Mouse (Mus musculus): ENCODE measurements around the gene Swi5. TPM values are rescaled to one million over a fixed set of nuclear protein-coding genes. Genes with fewer than 3 reads are reported as not detected.

Swi5 gene
- polyA plus RNA-seq, 1 experiment from 2014 or later = 140 TPM

- H3K4me2 ChIP-seq (ENCODE audit: low read depth, low read length) = no peak overlapping the region
- H3K27ac ChIP-seq (ENCODE audit: low read depth, low read length) = no peak overlapping the region
- H3K27me3 ChIP-seq (ENCODE audit: control insufficient read depth, insufficient read depth, low read length) = no peaks in the 10 kb centered on the region
- no peak overlapping the region for H3K9ac ChIP-seq (replicated peaks; ENCODE audit: low read depth, low read length)
- no peak overlapping the region; the same call in 1 of the 2 replicates for H3K4me3 ChIP-seq (ENCODE audit: low read depth, low read length)
- H3K36me3 ChIP-seq (ENCODE audit: control insufficient read depth, insufficient read depth, low read length) = peaks cover 10% of the 10 kb centered on the region; the same call in 1 of the 2 replicates
- peaks cover 19% of the 10 kb centered on the region for H3K4me1 ChIP-seq (ENCODE audit: control insufficient read depth, insufficient read depth, low read length)
- ATAC-seq (ENCODE audit: low read depth) = no peak
- H3K9me3 ChIP-seq (ENCODE audit: control insufficient read depth, low read length) = no peaks in the 10 kb centered on the region
Observed at GRCm38 (mm10) chr2:32289578-32289977, 1.7 kb upstream of the Swi5 start.

- no peaks in the 10 kb centered on the region for H3K27me3 ChIP-seq (ENCODE audit: control insufficient read depth, insufficient read depth, low read length)
- H3K4me2 ChIP-seq (ENCODE audit: low read depth, low read length) = peak overlapping the region; percentile 83
- H3K4me1 ChIP-seq (ENCODE audit: control insufficient read depth, insufficient read depth, low read length) = peaks cover 19% of the 10 kb centered on the region
- H3K4me3 ChIP-seq (ENCODE audit: low read depth, low read length) = peak overlapping the region; percentile 78
- ATAC-seq (ENCODE audit: low read depth) = peak; percentile 66
- H3K9ac ChIP-seq (replicated peaks; ENCODE audit: low read depth, low read length) = peak overlapping the region; percentile 67
- no peaks in the 10 kb centered on the region for H3K9me3 ChIP-seq (ENCODE audit: control insufficient read depth, low read length)
- H3K27ac ChIP-seq (ENCODE audit: low read depth, low read length) = peak overlapping the region; percentile 50; the same call in 1 of the 2 replicates
- H3K36me3 ChIP-seq (ENCODE audit: control insufficient read depth, insufficient read depth, low read length) = peaks cover 17% of the 10 kb centered on the region
- 4% methylated on average over 27 of the region's 29 CpGs for WGBS
Observed at GRCm38 (mm10) chr2:32288371-32288931, 576 bp upstream of the Swi5 start.

GRCm38 (mm10) chr2:32287334-32287840 lies 488 bp downstream of the Swi5 start, which contains the start of gene Golga2:
Golga2 (plus strand) TSS chr2:32287384.
- under 1% methylated on average over 23 of the region's 23 CpGs for WGBS
- Histone ChIP-seq H3K4me2 (ENCODE audit: low read depth, low read length) (peak within 1 kb of the TSS; percentile 92), H3K4me1 (ENCODE audit: control insufficient read depth, insufficient read depth, low read length) (peaks cover 19% of the 10 kb centered on the region), H3K9me3 (ENCODE audit: control insufficient read depth, low read length) (no peaks in the 10 kb centered on the region), H3K27me3 (ENCODE audit: control insufficient read depth, insufficient read depth, low read length) (no peaks in the 10 kb centered on the region), H3K9ac (replicated peaks; ENCODE audit: low read depth, low read length) (peak within 1 kb of the TSS; percentile 91), H3K36me3 (ENCODE audit: control insufficient read depth, insufficient read depth, low read length) (peaks cover 17% of the 10 kb centered on the region), H3K4me3 (ENCODE audit: low read depth, low read length) (peak within 1 kb of the TSS; percentile 78), H3K27ac (ENCODE audit: low read depth, low read length) (peak within 1 kb of the TSS; percentile 70)
- ATAC-seq (ENCODE audit: low read depth) = peak; percentile 6; the same call in 1 of the 2 replicates

GRCm38 (mm10) chr2:32283986-32284385 lies 3.9 kb downstream of the Swi5 start:
- peaks cover 34% of the 10 kb centered on the region for H3K36me3 ChIP-seq (ENCODE audit: control insufficient read depth, insufficient read depth, low read length)
- H3K9me3 ChIP-seq (ENCODE audit: control insufficient read depth, low read length) = no peaks in the 10 kb centered on the region
- peaks cover 14% of the 10 kb centered on the region; the same call in 1 of the 2 replicates for H3K4me1 ChIP-seq (ENCODE audit: control insufficient read depth, insufficient read depth, low read length)
- 97% methylated on average over 3 of the region's 3 CpGs for WGBS
- no peak for ATAC-seq (ENCODE audit: low read depth)
- no peak overlapping the region for H3K9ac ChIP-seq (replicated peaks; ENCODE audit: low read depth, low read length)
- no peaks in the 10 kb centered on the region for H3K27me3 ChIP-seq (ENCODE audit: control insufficient read depth, insufficient read depth, low read length)
- no peak overlapping the region for H3K4me3 ChIP-seq (ENCODE audit: low read depth, low read length)
- H3K4me2 ChIP-seq (ENCODE audit: low read depth, low read length) = no peak overlapping the region
- H3K27ac ChIP-seq (ENCODE audit: low read depth, low read length) = no peak overlapping the region

- peaks cover 11% of the 10 kb centered on the region; the same call in 1 of the 2 replicates for H3K4me1 ChIP-seq (ENCODE audit: control insufficient read depth, insufficient read depth, low read length)
- 95% methylated on average over 1 of the region's 1 CpGs for WGBS
- H3K9ac ChIP-seq (replicated peaks; ENCODE audit: low read depth, low read length) = no peak overlapping the region
- no peaks in the 10 kb centered on the region for H3K27me3 ChIP-seq (ENCODE audit: control insufficient read depth, insufficient read depth, low read length)
- ATAC-seq (ENCODE audit: low read depth) = no peak
- H3K27ac ChIP-seq (ENCODE audit: low read depth, low read length) = no peak overlapping the region
- no peak overlapping the region for H3K4me3 ChIP-seq (ENCODE audit: low read depth, low read length)
- H3K4me2 ChIP-seq (ENCODE audit: low read depth, low read length) = no peak overlapping the region
- peaks cover 44% of the 10 kb centered on the region for H3K36me3 ChIP-seq (ENCODE audit: control insufficient read depth, insufficient read depth, low read length)
- H3K9me3 ChIP-seq (ENCODE audit: control insufficient read depth, low read length) = no peaks in the 10 kb centered on the region
Observed at GRCm38 (mm10) chr2:32282727-32283126, 5.1 kb downstream of the Swi5 start.

GRCm38 (mm10) chr2:32282289-32282688 lies 5.6 kb downstream of the Swi5 start:
- no peaks in the 10 kb centered on the region for H3K9me3 ChIP-seq (ENCODE audit: control insufficient read depth, low read length)
- no peak overlapping the region for H3K27ac ChIP-seq (ENCODE audit: low read depth, low read length)
- H3K9ac ChIP-seq (replicated peaks; ENCODE audit: low read depth, low read length) = no peak overlapping the region
- WGBS = 98% methylated on average over 2 of the region's 2 CpGs
- H3K27me3 ChIP-seq (ENCODE audit: control insufficient read depth, insufficient read depth, low read length) = no peaks in the 10 kb centered on the region
- peaks cover 10% of the 10 kb centered on the region; the same call in 1 of the 2 replicates for H3K4me1 ChIP-seq (ENCODE audit: control insufficient read depth, insufficient read depth, low read length)
- no peak overlapping the region for H3K4me3 ChIP-seq (ENCODE audit: low read depth, low read length)
- no peak overlapping the region for H3K4me2 ChIP-seq (ENCODE audit: low read depth, low read length)
- no peak for ATAC-seq (ENCODE audit: low read depth)
- peaks cover 44% of the 10 kb centered on the region for H3K36me3 ChIP-seq (ENCODE audit: control insufficient read depth, insufficient read depth, low read length)

- Histone ChIP-seq H3K36me3 (ENCODE audit: control insufficient read depth, insufficient read depth, low read length) (peaks cover 22% of the 10 kb centered on the region), H3K4me3 (ENCODE audit: low read depth, low read length) (no peak overlapping the region), H3K4me2 (ENCODE audit: low read depth, low read length) (no peak overlapping the region), H3K9ac (replicated peaks; ENCODE audit: low read depth, low read length) (no peak overlapping the region), H3K4me1 (ENCODE audit: control insufficient read depth, insufficient read depth, low read length) (no peaks in the 10 kb centered on the region), H3K27ac (ENCODE audit: low read depth, low read length) (no peak overlapping the region), H3K9me3 (ENCODE audit: control insufficient read depth, low read length) (no peaks in the 10 kb centered on the region), H3K27me3 (ENCODE audit: control insufficient read depth, insufficient read depth, low read length) (no peaks in the 10 kb centered on the region)
- ATAC-seq (ENCODE audit: low read depth) = no peak
- WGBS = 77% methylated on average over 3 of the region's 3 CpGs
Observed at GRCm38 (mm10) chr2:32275823-32276222, 12.1 kb downstream of the Swi5 start.

GRCm38 (mm10) chr2:32260635-32261034 lies 27.2 kb downstream of the Swi5 start:
- Histone ChIP-seq H3K4me2 (ENCODE audit: low read depth, low read length) (no peak overlapping the region), H3K27ac (ENCODE audit: low read depth, low read length) (no peak overlapping the region), H3K4me3 (ENCODE audit: low read depth, low read length) (no peak overlapping the region; the same call in 1 of the 2 replicates), H3K27me3 (ENCODE audit: control insufficient read depth, insufficient read depth, low read length) (no peaks in the 10 kb centered on the region), H3K9me3 (ENCODE audit: control insufficient read depth, low read length) (no peaks in the 10 kb centered on the region), H3K36me3 (ENCODE audit: control insufficient read depth, insufficient read depth, low read length) (peaks cover 18% of the 10 kb centered on the region), H3K4me1 (ENCODE audit: control insufficient read depth, insufficient read depth, low read length) (peaks cover 7% of the 10 kb centered on the region), H3K9ac (replicated peaks; ENCODE audit: low read depth, low read length) (no peak overlapping the region; the same call in 1 of the 2 replicates)
- 28% methylated on average over 4 of the region's 4 CpGs for WGBS
- ATAC-seq (ENCODE audit: low read depth) = peak; percentile 33; the same call in 1 of the 2 replicates

GRCm38 (mm10) chr2:32259657-32260417 lies 28.0 kb downstream of the Swi5 start, which contains the start of gene Uck1:
Uck1 (minus strand) TSS chr2:32260159.
- peak within 1 kb of the TSS; percentile 31; the same call in 1 of the 2 replicates for H3K27ac ChIP-seq (ENCODE audit: low read depth, low read length)
- H3K9me3 ChIP-seq (ENCODE audit: control insufficient read depth, low read length) = no peaks in the 10 kb centered on the region
- WGBS = 2% methylated on average over 59 of the region's 59 CpGs
- H3K27me3 ChIP-seq (ENCODE audit: control insufficient read depth, insufficient read depth, low read length) = no peaks in the 10 kb centered on the region
- peaks cover 18% of the 10 kb centered on the region for H3K36me3 ChIP-seq (ENCODE audit: control insufficient read depth, insufficient read depth, low read length)
- peak within 1 kb of the TSS; percentile 82 for H3K4me3 ChIP-seq (ENCODE audit: low read depth, low read length)
- peak within 1 kb of the TSS; percentile 69 for H3K4me2 ChIP-seq (ENCODE audit: low read depth, low read length)
- H3K4me1 ChIP-seq (ENCODE audit: control insufficient read depth, insufficient read depth, low read length) = peaks cover 7% of the 10 kb centered on the region
- peak; percentile 93 for ATAC-seq (ENCODE audit: low read depth)
- H3K9ac ChIP-seq (replicated peaks; ENCODE audit: low read depth, low read length) = peak within 1 kb of the TSS; percentile 84

All from neural tube, embryonic 14.5 days (tissue).